Mouse (Mus musculus) bone marrow macrophage, adult 2 months (primary cell): ENCODE results near the gene Ttbk2.

Experiments
- CTCF ChIP-seq: IDR thresholded peaks from 2 replicates; pipeline ENCODE4 v1.5.1; 2012; ENCODE audit warnings: low read depth, mild to moderate bottlenecking, low read length, moderate library complexity
- POLR2A ChIP-seq: IDR thresholded peaks from 2 replicates; pipeline ENCODE4 v1.6.1; 2012; ENCODE audit warnings: mild to moderate bottlenecking, low read depth, low read length, borderline replicate concordance

- TF ChIP-seq CTCF (no peak), POLR2A (no peak)
These were observed 126.8 kb downstream of the Ttbk2 start for GRCm38 (mm10) chr2:120723621-120724020.
